Mouse (Mus musculus) liver, embryonic 16.5 days (tissue): ENCODE measurements around the gene Sgip1. TPM values are rescaled to one million over a fixed set of nuclear protein-coding genes. Genes with fewer than 3 reads are reported as not detected.

Experiments used
- ATAC-seq: fragments of 200-750 bp; cut with Nextera tagmentation; 2 replicates; pipeline ENCODE4 v1.8.0; 2017; ENCODE audit warnings: low read depth, mild to moderate bottlenecking, moderate number of reproducible peaks, moderate library complexity
- H3K27ac ChIP-seq: fragments of 300-500 bp; sonication (generic); 2 replicates; pipeline ENCODE4 v1.5.1; 2014; ENCODE audit warnings: mild to moderate bottlenecking, low read length
- H3K27me3 ChIP-seq: fragments of 300-500 bp; sonication (generic); 2 replicates; pipeline ENCODE4 v1.6.1; 2014; ENCODE audit warnings: low read depth, low read length, mixed read lengths; ENCODE audit not compliant: control insufficient read depth, insufficient read depth
- H3K36me3 ChIP-seq: fragments of 300-500 bp; sonication (generic); 2 replicates; pipeline ENCODE4 v1.6.1; 2014; ENCODE audit warnings: mild to moderate bottlenecking; ENCODE audit not compliant: control insufficient read depth, insufficient read depth
- H3K4me1 ChIP-seq: fragments of 300-500 bp; sonication (generic); 2 replicates; pipeline ENCODE4 v1.6.1; 2014; ENCODE audit warnings: low read depth, low read length, mixed read lengths; ENCODE audit not compliant: control insufficient read depth
- H3K4me2 ChIP-seq: fragments of 300-500 bp; sonication (generic); 2 replicates; pipeline ENCODE4 v1.6.1; 2014; ENCODE audit warnings: low read depth, low read length, mixed read lengths
- H3K4me3 ChIP-seq: fragments of 300-500 bp; sonication (generic); 2 replicates; pipeline ENCODE4 v1.5.1; 2014; ENCODE audit warnings: low read depth, mild to moderate bottlenecking, low read length
- H3K9ac ChIP-seq: fragments of 300-500 bp; sonication (generic); 2 replicates; pipeline ENCODE4 v1.6.1; 2014; ENCODE audit warnings: low read depth, low read length
- H3K9me3 ChIP-seq: fragments of 300-500 bp; sonication (generic); replicated peaks from 2 replicates; pipeline ENCODE4 v1.6.1; 2016; ENCODE audit warnings: low read length; ENCODE audit not compliant: control insufficient read depth
- WGBS: fragments of 180-500 bp; shearing (Covaris S2); extraction: QIAGEN DNeasy Blood & Tissue Kit; methylation state at CpG from one replicate; pipeline ENCODE4 v1.1.7; 2014; ENCODE audit not compliant: insufficient replicate concordance; 5-methylcytosine and 5-hydroxymethylcytosine counted together
- polyA plus RNA-seq: library from polyadenylated mRNA; unstranded; fragments of >200 nt; fragmentation: Nextera tagmentation; extraction: Ambion mirVana; gene quantifications from 2 replicates; pipeline ENCODE4 v1.2.1, GENCODE M21; 2015

The Sgip1 gene
- polyA plus RNA-seq, 1 experiment from 2014 or later: 1.0 TPM

GRCm38 (mm10) chr4:102979385-102979784 lies 238.3 kb downstream of the Sgip1 start:
- Histone ChIP-seq H3K27ac (no peak overlapping the region), H3K4me2 (peak overlapping the region; percentile 56), H3K9me3 (no peaks in the 10 kb centered on the region), H3K4me3 (peak overlapping the region; percentile 31; the same call in 1 of the 2 replicates), H3K27me3 (peaks cover 5% of the 10 kb centered on the region), H3K4me1 (no peaks in the 10 kb centered on the region), H3K36me3 (no peaks in the 10 kb centered on the region), H3K9ac (no peak overlapping the region)
- WGBS: 28% methylated on average over 5 of the region's 5 CpGs
- ATAC-seq: no peak

- ATAC-seq: no peak
- 47% methylated on average over 8 of the region's 8 CpGs for WGBS
- Histone ChIP-seq H3K9me3 (no peaks in the 10 kb centered on the region), H3K27me3 (peaks cover 5% of the 10 kb centered on the region), H3K4me3 (no peak overlapping the region), H3K4me1 (no peaks in the 10 kb centered on the region), H3K9ac (no peak overlapping the region), H3K36me3 (no peaks in the 10 kb centered on the region), H3K27ac (no peak overlapping the region), H3K4me2 (no peak overlapping the region)
Observed at GRCm38 (mm10) chr4:102981709-102982108, 240.6 kb downstream of the Sgip1 start.

- 58% methylated on average over 7 of the region's 7 CpGs for WGBS
- ATAC-seq: no peak
- H3K27ac ChIP-seq: no peak overlapping the region
Observed at GRCm38 (mm10) chr4:102986173-102986572, 245.1 kb downstream of the Sgip1 start.

GRCm38 (mm10) chr4:102986917-102987316 lies 245.8 kb downstream of the Sgip1 start:
- Histone ChIP-seq H3K27ac (no peak overlapping the region), H3K4me3 (no peak overlapping the region), H3K36me3 (no peaks in the 10 kb centered on the region), H3K9me3 (no peaks in the 10 kb centered on the region), H3K27me3 (no peaks in the 10 kb centered on the region), H3K4me2 (no peak overlapping the region), H3K9ac (no peak overlapping the region), H3K4me1 (no peaks in the 10 kb centered on the region)
- WGBS: 5% methylated on average over 2 of the region's 2 CpGs
- no peak for ATAC-seq

More at GRCm38 (mm10) chr4:102986173-102986572, 245.1 kb downstream of the Sgip1 start:
- no peaks in the 10 kb centered on the region for H3K9me3 ChIP-seq
- no peak overlapping the region for H3K4me3 ChIP-seq
- no peaks in the 10 kb centered on the region for H3K36me3 ChIP-seq
- no peaks in the 10 kb centered on the region for H3K27me3 ChIP-seq
- no peak overlapping the region for H3K9ac ChIP-seq
- H3K4me1 ChIP-seq: no peaks in the 10 kb centered on the region
- no peak overlapping the region for H3K4me2 ChIP-seq

- Histone ChIP-seq H3K27ac (no peak overlapping the region), H3K9me3 (no peaks in the 10 kb centered on the region), H3K27me3 (no peaks in the 10 kb centered on the region), H3K4me1 (no peaks in the 10 kb centered on the region), H3K9ac (no peak overlapping the region), H3K36me3 (no peaks in the 10 kb centered on the region), H3K4me2 (no peak overlapping the region), H3K4me3 (no peak overlapping the region)
- no peak for ATAC-seq
- WGBS: 70% methylated on average over 4 of the region's 4 CpGs
Observed at GRCm38 (mm10) chr4:102987325-102987724, 246.2 kb downstream of the Sgip1 start.

- Histone ChIP-seq H3K9me3 (no peaks in the 10 kb centered on the region), H3K36me3 (no peaks in the 10 kb centered on the region), H3K27me3 (no peaks in the 10 kb centered on the region), H3K4me1 (no peaks in the 10 kb centered on the region), H3K27ac (no peak overlapping the region), H3K4me2 (no peak overlapping the region), H3K9ac (no peak overlapping the region), H3K4me3 (no peak overlapping the region)
- ATAC-seq: no peak
- WGBS: 47% methylated on average over 2 of the region's 2 CpGs
Observed at GRCm38 (mm10) chr4:102987756-102988155, 246.7 kb downstream of the Sgip1 start.

GRCm38 (mm10) chr4:102988526-102988925 lies 247.4 kb downstream of the Sgip1 start:
- H3K36me3 ChIP-seq: no peaks in the 10 kb centered on the region
- H3K4me3 ChIP-seq: no peak overlapping the region
- no peak overlapping the region for H3K9ac ChIP-seq
- H3K27me3 ChIP-seq: no peaks in the 10 kb centered on the region
- H3K4me2 ChIP-seq: no peak overlapping the region
- H3K9me3 ChIP-seq: no peaks in the 10 kb centered on the region
- H3K4me1 ChIP-seq: no peaks in the 10 kb centered on the region
- no peak for ATAC-seq
- 44% methylated on average over 6 of the region's 6 CpGs for WGBS
- no peak overlapping the region for H3K27ac ChIP-seq

GRCm38 (mm10) chr4:102989391-102989790 lies 248.3 kb downstream of the Sgip1 start:
- Histone ChIP-seq H3K27ac (no peak overlapping the region), H3K9me3 (no peaks in the 10 kb centered on the region), H3K36me3 (no peaks in the 10 kb centered on the region), H3K4me1 (no peaks in the 10 kb centered on the region), H3K4me2 (no peak overlapping the region), H3K4me3 (no peak overlapping the region), H3K27me3 (no peaks in the 10 kb centered on the region), H3K9ac (no peak overlapping the region)
- WGBS: 51% methylated on average over 5 of the region's 5 CpGs
- ATAC-seq: no peak

- ATAC-seq: no peak
- 54% methylated on average over 4 of the region's 4 CpGs for WGBS
- Histone ChIP-seq H3K4me3 (no peak overlapping the region), H3K4me2 (no peak overlapping the region), H3K27ac (no peak overlapping the region), H3K4me1 (no peaks in the 10 kb centered on the region), H3K27me3 (no peaks in the 10 kb centered on the region), H3K36me3 (no peaks in the 10 kb centered on the region), H3K9me3 (no peaks in the 10 kb centered on the region), H3K9ac (no peak overlapping the region)
Observed at GRCm38 (mm10) chr4:102990016-102990415, 248.9 kb downstream of the Sgip1 start.
